Mouse (Mus musculus) liver, embryonic 12.5 days (tissue): Measurements from ENCODE around the gene Ddah1. TPM values are rescaled to one million over a fixed set of nuclear protein-coding genes. Genes with fewer than 3 reads are reported as not detected.

Experiments
- ATAC-seq: fragments of 200-750 bp; cut with Nextera tagmentation; 2 replicates; pipeline ENCODE4 v1.8.0; 2017; ENCODE audit warnings: moderate number of reproducible peaks, mild to moderate bottlenecking, moderate library complexity
- H3K27ac ChIP-seq: fragments of 300-500 bp; sonication (generic); 2 replicates; pipeline ENCODE4 v1.5.1; 2016; ENCODE audit warnings: mild to moderate bottlenecking
- H3K27me3 ChIP-seq: fragments of 300-500 bp; sonication (generic); replicated peaks from 2 replicates; pipeline ENCODE4 v1.6.1; 2016; ENCODE audit warnings: mild to moderate bottlenecking, moderate library complexity
- H3K36me3 ChIP-seq: fragments of 300-500 bp; sonication (generic); 2 replicates; pipeline ENCODE4 v1.6.1; 2016; ENCODE audit warnings: mild to moderate bottlenecking, moderate library complexity
- H3K4me1 ChIP-seq: fragments of 300-500 bp; sonication (generic); 2 replicates; pipeline ENCODE4 v1.6.1; 2016
- H3K4me2 ChIP-seq: fragments of 300-500 bp; sonication (generic); 2 replicates; pipeline ENCODE4 v1.6.1; 2016; ENCODE audit warnings: mild to moderate bottlenecking, moderate library complexity
- H3K4me3 ChIP-seq: fragments of 300-500 bp; sonication (generic); 2 replicates; pipeline ENCODE4 v1.5.1; 2016; ENCODE audit warnings: mild to moderate bottlenecking, moderate library complexity
- H3K9ac ChIP-seq: fragments of 300-500 bp; sonication (generic); 2 replicates; pipeline ENCODE4 v1.6.1; 2016; ENCODE audit warnings: mild to moderate bottlenecking, moderate library complexity
- H3K9me3 ChIP-seq: fragments of 300-500 bp; sonication (generic); replicated peaks from 2 replicates; pipeline ENCODE4 v1.6.1; 2016; ENCODE audit warnings: mild to moderate bottlenecking, moderate library complexity
- WGBS: fragments of 180-500 bp; shearing (Covaris S2); methylation state at CpG from one replicate; pipeline ENCODE4 v1.1.7; 2016; ENCODE audit not compliant: insufficient replicate concordance; 5-methylcytosine and 5-hydroxymethylcytosine counted together
- polyA plus RNA-seq: library from polyadenylated mRNA; unstranded; fragments of >200 nt; fragmentation: Nextera tagmentation; extraction: Ambion mirVana; gene quantifications from 2 replicates; pipeline ENCODE4 v1.2.1, GENCODE M21; 2016

The Ddah1 gene
- polyA plus RNA-seq, 1 experiment from 2014 or later, result 36.4 TPM

DNA sequence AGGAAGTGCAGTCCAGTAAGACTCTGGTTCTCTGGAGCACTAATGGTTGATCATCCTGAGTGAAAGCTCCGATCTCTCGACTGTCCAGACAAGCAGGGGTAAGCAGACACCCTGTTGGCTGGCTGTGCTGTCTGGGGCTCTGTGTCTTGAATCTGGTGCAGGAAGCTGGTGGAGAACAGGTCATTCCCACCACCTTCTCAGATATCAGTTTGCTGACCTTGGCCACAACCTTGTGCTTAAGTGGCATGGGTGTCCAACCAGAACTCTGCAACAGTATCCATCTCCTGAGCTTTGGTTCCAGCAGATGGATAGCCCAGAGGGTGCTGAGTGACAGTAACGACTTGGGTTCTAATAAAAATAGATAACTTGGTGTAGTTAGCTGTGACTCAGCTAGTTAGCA is 31.8 kb downstream of the Ddah1 start:
- 0 out of 2 replicates have a peak, but pooled peaks have one; percentile 13 for ATAC-seq
- no peak overlapping the region for H3K27ac ChIP-seq
- no peaks in the 10 kb centered on the region for H3K27me3 ChIP-seq
- H3K4me1 ChIP-seq, result peaks cover 14% of the 10 kb centered on the region
- no peak overlapping the region for H3K4me3 ChIP-seq
- H3K4me2 ChIP-seq, result no peak overlapping the region
- H3K36me3 ChIP-seq, result no peaks in the 10 kb centered on the region
- no peak overlapping the region for H3K9ac ChIP-seq
- 64% methylated on average over 3 of the region's 3 CpGs for WGBS
- H3K9me3 ChIP-seq, result no peaks in the 10 kb centered on the region

DNA sequence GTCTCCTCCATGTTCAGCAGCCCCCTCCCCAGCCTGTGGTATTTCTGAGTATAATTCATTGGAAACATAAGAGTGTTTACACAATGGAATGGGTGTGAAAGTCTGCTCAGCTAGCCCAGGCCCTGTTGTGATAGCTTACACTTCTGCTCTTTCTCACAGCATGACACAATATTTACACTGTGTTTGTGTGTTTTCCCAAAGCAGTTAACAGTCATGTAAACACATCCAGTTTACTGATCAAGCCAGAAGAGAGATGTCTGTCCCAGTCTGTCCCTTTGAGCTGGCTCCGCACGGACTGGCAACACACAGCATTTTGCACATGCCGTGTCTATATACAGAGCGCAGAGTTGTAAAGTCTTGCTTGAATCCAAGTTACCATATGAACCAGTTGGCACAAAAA is 32.2 kb downstream of the Ddah1 start:
- no peak overlapping the region for H3K27ac ChIP-seq
- 0 out of 2 replicates have a peak, but pooled peaks have one; percentile 32 for ATAC-seq
- WGBS, result 76% methylated on average over 4 of the region's 4 CpGs

DNA sequence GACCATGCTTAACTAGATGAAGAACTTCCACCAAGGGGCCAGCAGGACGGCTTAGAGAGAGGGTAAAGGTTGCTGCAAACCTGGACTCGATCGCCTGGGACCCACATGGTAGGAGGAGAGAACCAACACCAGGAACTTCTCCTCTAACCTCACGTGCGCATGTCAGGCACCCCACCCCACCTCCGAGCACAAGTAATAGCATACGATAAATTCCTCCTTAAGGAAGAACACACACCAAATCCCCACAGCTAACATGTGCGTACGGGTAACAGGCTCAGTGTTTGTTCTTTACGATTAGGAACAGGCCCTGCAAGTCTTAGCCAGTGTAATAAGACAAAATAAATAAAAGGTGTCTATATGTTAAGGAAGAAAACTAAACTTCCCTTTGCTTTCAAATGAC is 35.9 kb downstream of the Ddah1 start:
- no peak overlapping the region for H3K27ac ChIP-seq
- no peak for ATAC-seq
- no peak overlapping the region for H3K9ac ChIP-seq
- peaks cover 33% of the 10 kb centered on the region for H3K4me1 ChIP-seq
- no peak overlapping the region for H3K4me2 ChIP-seq
- H3K4me3 ChIP-seq, result no peak overlapping the region
- no peaks in the 10 kb centered on the region for H3K36me3 ChIP-seq
- H3K9me3 ChIP-seq, result no peaks in the 10 kb centered on the region
- WGBS, result 77% methylated on average over 10 of the region's 10 CpGs
- H3K27me3 ChIP-seq, result no peaks in the 10 kb centered on the region

More for the DNA sequence above, 32.2 kb downstream of the Ddah1 start:
- no peaks in the 10 kb centered on the region for H3K9me3 ChIP-seq
- H3K4me3 ChIP-seq, result no peak overlapping the region
- no peak overlapping the region for H3K4me2 ChIP-seq
- H3K36me3 ChIP-seq, result no peaks in the 10 kb centered on the region
- H3K4me1 ChIP-seq, result peaks cover 14% of the 10 kb centered on the region
- H3K9ac ChIP-seq, result no peak overlapping the region
- no peaks in the 10 kb centered on the region for H3K27me3 ChIP-seq

DNA sequence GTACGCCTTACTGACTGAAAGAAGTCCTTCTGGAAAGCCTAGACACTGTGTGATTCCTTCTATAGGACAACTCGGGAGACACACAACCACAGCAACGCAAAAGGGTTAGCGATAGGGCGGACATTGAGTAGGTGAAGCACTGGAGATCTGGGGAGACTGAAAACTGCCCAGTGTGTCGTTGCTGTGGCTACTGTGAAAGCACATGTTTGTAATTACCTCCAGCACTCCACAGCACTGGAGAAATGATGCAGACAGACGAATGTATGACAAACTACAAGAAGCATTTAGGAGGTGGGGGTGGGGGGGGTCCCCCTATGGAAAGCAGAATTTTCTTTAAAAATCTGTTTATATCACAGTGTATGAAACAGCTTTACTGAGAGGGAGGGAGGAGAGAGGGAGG is 37.4 kb downstream of the Ddah1 start:
- 74% methylated on average over 7 of the region's 7 CpGs for WGBS
- ATAC-seq, result no peak

DNA sequence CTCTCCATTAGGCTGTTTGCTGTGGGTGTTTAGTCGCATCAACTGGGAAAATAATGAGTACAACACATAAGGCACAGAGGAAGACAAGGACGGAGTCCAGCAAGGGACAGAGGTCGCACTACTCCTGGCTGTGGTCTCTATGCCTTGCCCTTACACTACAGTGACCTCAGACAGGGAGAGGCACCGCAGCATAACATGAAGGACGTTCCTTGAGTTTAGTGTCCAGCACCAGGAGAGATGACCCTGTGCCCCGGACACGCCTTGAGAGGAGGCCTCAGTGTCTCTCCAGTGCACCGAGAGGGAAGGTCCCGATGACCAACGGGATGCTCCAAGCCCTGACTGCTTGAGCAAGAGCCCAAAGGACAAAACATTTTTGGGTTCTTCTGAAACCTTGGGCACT is 39.6 kb downstream of the Ddah1 start:
- no peak for ATAC-seq
- Histone ChIP-seq H3K4me1 (peaks cover 21% of the 10 kb centered on the region), H3K27me3 (no peaks in the 10 kb centered on the region), H3K4me2 (0 out of 2 replicates have a peak overlapping the region, but pooled peaks have one; percentile 3), H3K4me3 (no peak overlapping the region), H3K27ac (peak overlapping the region; percentile 69), H3K9me3 (no peaks in the 10 kb centered on the region), H3K9ac (no peak overlapping the region), H3K36me3 (no peaks in the 10 kb centered on the region)
- WGBS, result 56% methylated on average over 10 of the region's 10 CpGs

More for the DNA sequence above, 37.4 kb downstream of the Ddah1 start:
- peaks cover 29% of the 10 kb centered on the region for H3K4me1 ChIP-seq
- no peaks in the 10 kb centered on the region for H3K27me3 ChIP-seq
- H3K27ac ChIP-seq, result no peak overlapping the region
- no peak overlapping the region for H3K9ac ChIP-seq
- no peaks in the 10 kb centered on the region for H3K9me3 ChIP-seq
- no peak overlapping the region for H3K4me3 ChIP-seq
- no peak overlapping the region for H3K4me2 ChIP-seq
- no peaks in the 10 kb centered on the region for H3K36me3 ChIP-seq

DNA sequence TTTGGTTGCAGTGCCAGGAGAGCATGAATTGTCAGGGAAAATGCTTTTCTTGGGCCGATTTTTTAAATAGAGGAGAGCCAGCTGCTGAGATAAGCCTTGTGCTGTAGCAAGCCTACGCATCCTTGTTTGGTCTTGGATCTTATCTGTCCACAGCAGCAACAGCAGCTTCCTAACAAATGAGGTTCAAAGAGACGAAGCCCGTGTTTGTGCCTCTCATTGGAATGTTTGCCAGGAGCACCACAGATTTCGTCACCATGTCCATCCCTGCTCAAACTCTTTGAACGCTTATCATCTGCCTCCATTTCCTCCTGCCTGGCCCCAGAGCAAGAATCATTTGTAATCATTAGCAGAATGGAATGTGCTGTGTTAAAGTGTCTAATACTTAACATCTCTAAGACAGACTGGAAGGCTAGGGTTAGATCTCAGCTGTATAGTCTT is 40.3 kb downstream of the Ddah1 start:
- WGBS, result 5% methylated on average over 6 of the region's 6 CpGs
- Histone ChIP-seq H3K27ac (no peak overlapping the region; the same call in 1 of the 2 replicates), H3K9ac (no peak overlapping the region), H3K4me2 (no peak overlapping the region), H3K4me3 (no peak overlapping the region), H3K27me3 (no peaks in the 10 kb centered on the region), H3K36me3 (no peaks in the 10 kb centered on the region), H3K9me3 (no peaks in the 10 kb centered on the region), H3K4me1 (peaks cover 21% of the 10 kb centered on the region)
- ATAC-seq, result peak; percentile 71

DNA sequence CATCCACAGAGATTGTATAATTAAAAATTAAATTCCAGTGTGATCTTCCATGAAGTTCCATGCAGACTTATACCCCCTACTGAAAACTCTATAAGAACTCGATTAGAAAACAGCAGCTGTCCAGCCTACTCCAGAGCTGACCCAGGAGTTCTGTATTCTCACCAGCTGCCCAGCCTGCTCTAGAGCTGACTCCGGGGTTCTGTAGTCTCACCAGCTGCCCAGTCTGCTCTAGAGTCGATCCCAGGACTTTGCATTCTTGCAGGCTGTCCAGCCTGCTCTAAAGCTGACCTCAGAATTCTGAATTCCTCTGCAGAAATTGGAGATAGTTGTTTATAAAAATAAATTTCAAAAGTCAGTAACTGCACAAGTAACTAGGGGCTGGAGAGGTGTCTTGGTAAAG is 40.9 kb downstream of the Ddah1 start:
- H3K4me1 ChIP-seq, result peaks cover 21% of the 10 kb centered on the region
- no peaks in the 10 kb centered on the region for H3K27me3 ChIP-seq
- peak overlapping the region; percentile 22; the same call in 1 of the 2 replicates for H3K27ac ChIP-seq
- no peak overlapping the region for H3K4me3 ChIP-seq
- no peaks in the 10 kb centered on the region for H3K36me3 ChIP-seq
- ATAC-seq, result no peak
- no peaks in the 10 kb centered on the region for H3K9me3 ChIP-seq
- H3K4me2 ChIP-seq, result no peak overlapping the region
- WGBS, result 43% methylated on average over 3 of the region's 3 CpGs
- H3K9ac ChIP-seq, result no peak overlapping the region

DNA sequence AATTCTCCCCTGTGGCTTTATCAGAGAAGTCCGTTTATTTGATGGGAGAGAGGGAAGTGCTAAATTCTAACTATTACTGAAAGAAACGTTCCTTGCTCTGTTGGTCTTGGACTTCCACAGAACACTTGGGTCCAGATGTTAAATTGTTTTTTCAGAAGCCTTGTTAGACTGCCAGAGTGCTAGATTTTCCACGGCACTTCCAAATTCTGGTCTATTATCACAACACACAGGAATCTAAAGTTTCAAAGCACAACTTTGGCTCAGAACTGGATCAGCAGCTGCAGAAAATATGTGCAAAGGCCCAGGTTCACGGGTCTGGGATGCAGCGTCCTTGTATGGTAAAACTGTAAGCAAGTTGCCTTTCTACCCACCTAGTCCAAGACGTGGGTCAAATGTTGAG is 43.6 kb downstream of the Ddah1 start:
- no peaks in the 10 kb centered on the region for H3K27me3 ChIP-seq
- WGBS, result 68% methylated on average over 6 of the region's 6 CpGs
- H3K36me3 ChIP-seq, result no peaks in the 10 kb centered on the region
- peaks cover 21% of the 10 kb centered on the region for H3K4me1 ChIP-seq
- H3K9ac ChIP-seq, result no peak overlapping the region
- no peak overlapping the region for H3K4me2 ChIP-seq
- H3K4me3 ChIP-seq, result no peak overlapping the region
- no peak for ATAC-seq
- H3K27ac ChIP-seq, result no peak overlapping the region
- no peaks in the 10 kb centered on the region for H3K9me3 ChIP-seq

DNA sequence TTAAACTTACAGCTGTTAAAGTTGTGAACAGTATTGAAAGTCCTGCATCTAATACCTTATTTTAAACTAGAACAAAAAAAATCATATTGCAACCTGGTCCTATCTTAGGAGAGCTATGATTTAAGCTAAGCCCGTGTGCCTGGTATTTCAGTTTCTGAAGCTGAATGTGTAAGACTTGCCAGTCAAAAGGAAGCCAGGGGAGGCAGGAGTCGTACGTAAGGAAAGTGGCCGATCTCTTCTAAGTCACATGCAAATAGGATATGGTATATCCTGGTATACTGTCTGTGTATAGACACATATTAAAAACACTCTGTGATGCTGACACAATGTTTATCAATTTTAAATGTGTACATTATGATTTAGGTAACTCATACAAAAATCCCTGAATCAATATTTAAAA is 47.4 kb downstream of the Ddah1 start:
- H3K4me2 ChIP-seq, result no peak overlapping the region
- H3K27me3 ChIP-seq, result no peaks in the 10 kb centered on the region
- no peaks in the 10 kb centered on the region for H3K36me3 ChIP-seq
- no peaks in the 10 kb centered on the region for H3K9me3 ChIP-seq
- ATAC-seq, result no peak
- H3K9ac ChIP-seq, result no peak overlapping the region
- WGBS, result 68% methylated on average over 4 of the region's 4 CpGs
- no peak overlapping the region for H3K27ac ChIP-seq
- H3K4me3 ChIP-seq, result no peak overlapping the region
- no peaks in the 10 kb centered on the region for H3K4me1 ChIP-seq

DNA sequence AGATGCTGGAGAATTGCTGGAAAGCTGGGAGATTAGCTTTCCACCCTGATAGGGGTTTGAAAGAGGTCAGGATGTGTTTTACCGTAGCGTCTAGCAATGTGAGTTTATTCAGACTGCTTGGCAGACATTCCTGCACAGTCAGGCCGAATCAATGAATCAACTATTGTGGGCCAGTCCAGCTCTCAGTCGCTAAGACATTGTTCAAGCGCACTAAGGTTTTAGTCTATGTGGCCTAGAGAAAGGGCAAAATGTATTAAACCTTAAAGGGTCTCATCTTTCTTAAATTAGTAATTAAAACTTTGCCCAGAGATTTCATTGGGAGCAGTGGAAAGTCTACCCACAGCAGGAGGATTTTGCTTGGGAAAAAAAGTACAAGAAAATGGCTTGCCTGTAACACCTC is 48.0 kb downstream of the Ddah1 start:
- ATAC-seq, result no peak
- no peak overlapping the region for H3K4me3 ChIP-seq
- H3K9me3 ChIP-seq, result no peaks in the 10 kb centered on the region
- H3K4me2 ChIP-seq, result no peak overlapping the region
- no peak overlapping the region for H3K27ac ChIP-seq
- 71% methylated on average over 5 of the region's 5 CpGs for WGBS
- no peaks in the 10 kb centered on the region for H3K4me1 ChIP-seq
- no peak overlapping the region for H3K9ac ChIP-seq
- H3K36me3 ChIP-seq, result no peaks in the 10 kb centered on the region
- no peaks in the 10 kb centered on the region for H3K27me3 ChIP-seq

DNA sequence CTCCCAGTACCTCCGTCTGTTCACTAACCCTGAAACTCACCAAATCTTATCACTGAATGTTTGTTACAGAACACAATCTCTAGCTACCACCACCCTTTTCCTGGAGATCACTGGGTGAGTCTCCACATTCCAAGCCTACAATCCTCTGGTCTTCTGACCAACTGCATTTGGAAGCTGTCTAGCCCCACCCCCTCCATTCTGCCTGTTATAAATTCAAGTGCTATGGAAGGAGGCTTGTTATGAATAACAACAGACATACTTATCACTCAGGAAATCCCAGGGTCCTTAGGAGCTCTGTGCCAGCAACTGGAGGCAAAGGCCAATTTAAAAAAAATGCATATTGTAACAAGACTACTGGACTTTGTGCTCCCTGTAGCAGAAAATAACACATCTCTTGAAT is 58.3 kb downstream of the Ddah1 start:
- Histone ChIP-seq H3K9ac (no peak overlapping the region), H3K27me3 (no peaks in the 10 kb centered on the region), H3K27ac (no peak overlapping the region), H3K9me3 (no peaks in the 10 kb centered on the region), H3K4me3 (no peak overlapping the region), H3K36me3 (no peaks in the 10 kb centered on the region), H3K4me1 (peaks cover 37% of the 10 kb centered on the region), H3K4me2 (no peak overlapping the region)
- 0 out of 2 replicates have a peak, but pooled peaks have one; percentile 15 for ATAC-seq
- WGBS, result 54% methylated on average over 1 of the region's 1 CpGs

DNA sequence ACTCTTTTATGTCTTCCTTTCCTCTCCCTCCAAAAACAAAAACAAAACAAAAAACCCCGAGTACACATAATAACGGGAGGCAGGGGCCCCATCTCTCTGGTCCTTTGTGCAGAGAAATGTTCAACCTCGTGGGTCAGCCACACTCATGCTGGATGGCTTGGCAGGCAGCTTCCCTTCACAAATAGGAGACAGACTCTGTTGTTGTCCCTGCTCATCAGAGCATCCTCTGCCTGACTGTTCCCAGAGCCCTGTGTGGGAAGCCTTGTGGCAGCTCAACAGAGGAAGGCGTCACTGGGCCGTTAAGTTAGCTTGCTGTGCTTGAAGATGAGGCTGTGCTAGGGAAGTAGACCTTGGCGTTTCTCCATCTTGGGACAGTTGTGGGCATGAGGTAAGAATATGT is 58.8 kb downstream of the Ddah1 start:
- 56% methylated on average over 6 of the region's 6 CpGs for WGBS
- Histone ChIP-seq H3K27me3 (no peaks in the 10 kb centered on the region), H3K4me2 (no peak overlapping the region), H3K9me3 (no peaks in the 10 kb centered on the region), H3K4me3 (no peak overlapping the region), H3K9ac (no peak overlapping the region), H3K36me3 (no peaks in the 10 kb centered on the region), H3K27ac (peak overlapping the region; percentile 8; the same call in 1 of the 2 replicates), H3K4me1 (peaks cover 42% of the 10 kb centered on the region)
- ATAC-seq, result no peak

DNA sequence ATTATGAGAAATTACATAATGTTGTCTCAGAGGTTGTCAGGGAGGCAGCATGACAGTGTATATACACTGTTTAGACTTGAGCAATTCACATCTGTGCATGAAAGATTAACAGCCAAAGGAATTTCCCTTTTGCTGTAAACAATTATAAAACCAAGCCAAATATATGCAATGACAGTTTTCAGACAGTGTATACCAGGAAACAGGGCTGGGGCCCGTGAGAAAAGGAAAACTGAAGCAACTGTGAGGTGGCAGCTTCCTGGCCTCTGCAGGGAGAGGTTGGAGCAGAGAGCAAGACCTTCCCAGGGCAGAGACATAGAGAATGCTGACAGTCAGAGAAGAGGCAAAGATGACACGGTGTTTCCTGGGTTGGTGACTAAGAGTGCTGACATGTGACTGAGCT is 62.0 kb downstream of the Ddah1 start:
- 27% methylated on average over 2 of the region's 2 CpGs for WGBS
- H3K27ac ChIP-seq, result no peak overlapping the region

More for the DNA sequence above, 62.0 kb downstream of the Ddah1 start:
- ATAC-seq, result peak; percentile 47; the same call in 1 of the 2 replicates
- Histone ChIP-seq H3K27me3 (no peaks in the 10 kb centered on the region), H3K9me3 (no peaks in the 10 kb centered on the region), H3K4me1 (peaks cover 36% of the 10 kb centered on the region), H3K36me3 (no peaks in the 10 kb centered on the region), H3K4me3 (no peak overlapping the region), H3K4me2 (no peak overlapping the region), H3K9ac (0 out of 2 replicates have a peak overlapping the region, but pooled peaks have one; percentile 25)
